Mouse (Mus musculus) T-helper 2 cell (primary cell): ENCODE measurements around the gene Spryd7.

ENCODE experiments used
- in situ Hi-C: fragments of 300-600 bp; cut with MboI, MseI; formaldehyde crosslinking; loops from one replicate; pipeline ENCODE4 v1.15.1; 2025; ENCODE audit warnings: high pct_unique_total_duplicates

Spryd7 gene

GRCm38 (mm10) chr14:61536631-61537264, 19.9 kb downstream of the Spryd7 start:
- in situ Hi-C loops: no loop called here

GRCm38 (mm10) chr14:61535811-61536210, 20.9 kb downstream of the Spryd7 start:
- in situ Hi-C loops: no loop called here

DNA sequence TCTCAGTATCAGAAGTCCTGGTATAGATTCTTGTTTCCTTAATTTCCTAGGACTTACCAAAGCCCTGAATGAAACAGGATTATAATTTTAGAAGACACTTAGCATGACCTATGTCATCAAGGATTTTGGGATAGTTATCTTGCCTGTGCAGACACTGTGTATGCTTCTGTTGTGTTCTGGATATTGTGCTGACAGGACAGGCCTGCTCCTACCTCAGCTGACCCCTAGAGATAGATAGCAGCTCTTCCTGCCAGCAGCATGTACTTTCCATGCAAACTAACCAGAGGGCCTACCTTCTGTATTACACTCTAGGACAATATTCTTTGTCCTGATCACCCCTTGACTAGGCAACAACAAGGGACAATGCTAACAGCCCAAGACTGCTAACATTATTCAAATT, 25.7 kb downstream of the Spryd7 start:
- in situ Hi-C loops: no loop called here

DNA sequence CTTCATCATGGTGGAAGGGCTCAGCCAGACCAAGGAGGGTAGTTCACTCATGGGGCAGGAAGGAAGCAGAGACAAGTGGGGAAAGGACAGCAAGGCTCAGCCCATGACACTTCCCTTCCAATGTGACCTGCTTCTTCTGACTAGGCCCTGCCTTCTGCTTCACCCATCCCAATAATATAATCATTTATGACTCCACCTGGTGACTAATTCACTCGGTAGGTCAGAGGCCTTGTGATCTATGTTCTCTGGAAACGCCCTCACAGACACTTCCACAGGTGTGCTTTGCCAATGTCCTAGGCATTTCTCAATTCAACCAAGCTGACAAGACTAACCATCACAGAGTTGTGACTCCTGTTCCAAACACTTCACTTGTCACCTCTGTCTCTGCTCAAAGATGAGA, 26.3 kb downstream of the Spryd7 start:
- in situ Hi-C loops: no loop called here

DNA sequence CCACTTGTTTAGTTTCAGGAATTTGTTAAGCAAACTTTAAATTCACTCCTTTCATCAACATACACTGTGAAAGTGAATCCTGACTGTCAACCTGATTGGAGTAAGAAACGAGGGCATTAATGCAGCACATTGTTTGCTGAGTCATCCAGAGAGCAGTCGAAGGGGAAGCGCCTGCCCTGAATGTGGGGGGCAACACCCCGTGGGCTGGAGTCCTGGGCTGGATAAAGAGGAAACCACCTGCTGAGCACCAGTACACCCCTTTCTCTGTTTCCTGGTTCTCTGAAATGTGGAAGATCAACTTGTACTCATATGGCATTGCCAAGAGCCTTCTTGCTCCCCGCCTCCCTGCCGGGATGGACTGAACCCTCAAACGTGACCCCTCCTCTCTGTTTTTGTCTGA, 27.2 kb downstream of the Spryd7 start:
- in situ Hi-C loops: no loop called here

- in situ Hi-C loops: no loop called here
These were observed 30.7 kb downstream of the Spryd7 start for GRCm38 (mm10) chr14:61526006-61526405.

DNA sequence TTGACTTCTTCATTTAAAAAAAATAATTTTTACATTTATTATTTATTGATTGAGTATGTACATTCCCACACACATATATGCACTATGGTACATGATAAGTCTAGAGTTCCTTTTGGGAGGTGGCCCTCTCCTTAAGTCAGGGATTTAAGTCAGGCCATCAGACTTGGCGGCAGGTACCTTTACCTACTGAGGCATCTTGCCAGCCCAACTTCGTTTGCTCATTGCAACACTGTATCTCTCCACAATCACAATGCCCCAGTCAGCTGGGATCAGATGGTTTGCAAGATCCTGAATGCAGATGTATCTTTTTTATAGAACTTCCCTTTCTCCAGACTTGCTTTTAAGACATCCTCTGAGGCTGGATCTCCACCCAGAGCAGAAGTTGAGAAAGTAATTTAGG, 32.9 kb downstream of the Spryd7 start:
- in situ Hi-C loops: no loop called here

- in situ Hi-C loops: no loop called here
These were observed 37.8 kb downstream of the Spryd7 start for GRCm38 (mm10) chr14:61518659-61519480.

GRCm38 (mm10) chr14:61516471-61517426, 39.9 kb downstream of the Spryd7 start:
- in situ Hi-C loops: no loop called here

DNA sequence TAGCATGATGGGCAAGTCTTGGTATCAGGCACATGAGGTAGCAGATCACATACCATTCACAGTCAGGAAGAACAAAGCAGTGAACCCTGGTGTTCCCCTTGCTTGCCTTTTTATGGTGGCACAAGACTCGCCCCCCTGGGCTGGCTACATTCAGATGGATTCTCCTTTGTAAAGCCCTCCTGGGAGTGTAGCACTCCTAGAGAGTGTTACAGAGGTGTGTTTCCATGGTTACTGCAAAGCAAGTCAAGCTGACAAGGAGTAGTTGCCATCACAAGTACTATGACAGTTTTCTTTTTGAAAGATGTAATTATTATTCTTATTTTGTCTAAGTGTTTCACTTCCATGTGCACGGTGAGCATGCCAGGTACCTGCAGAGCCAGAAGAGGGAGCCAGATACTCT, 45.2 kb downstream of the Spryd7 start:
- in situ Hi-C loops: no loop called here

- in situ Hi-C loops: loop anchor here (5.0 kb wide), 1 partner anchor 171 kb away; no protein-coding TSS in a partner anchor
These were observed 58.8 kb downstream of the Spryd7 start for GRCm38 (mm10) chr14:61497716-61498490.

GRCm38 (mm10) chr14:61493511-61494135, 63.1 kb downstream of the Spryd7 start:
- in situ Hi-C loops: no loop called here
